Mouse (Mus musculus): ENCODE data around the gene 2010003K11Rik. TPM values are rescaled to one million over a fixed set of nuclear protein-coding genes. Genes with fewer than 3 reads are reported as not detected.

2010003K11Rik gene
- polyA plus RNA-seq, 1 experiment from 2014 or later: 7.6 TPM

- ATAC-seq: no peak
- Histone ChIP-seq H3K27me3 (replicated peaks) (no peaks in the 10 kb centered on the region), H3K27ac (no peak overlapping the region), H3K4me2 (replicated peaks) (no peak overlapping the region), H3K4me3 (replicated peaks) (no peak overlapping the region), H3K4me1 (replicated peaks) (peaks cover 15% of the 10 kb centered on the region), H3K9ac (no peak overlapping the region), H3K9me3 (no peaks in the 10 kb centered on the region), H3K36me3 (no peaks in the 10 kb centered on the region)
- 69% methylated on average over 7 of the region's 7 CpGs for WGBS
Measured at GRCm38 (mm10) chr19:4494707-4495106, 3.7 kb downstream of the 2010003K11Rik start.

GRCm38 (mm10) chr19:4492526-4493296 lies 5.7 kb downstream of the 2010003K11Rik start:
- H3K4me3 ChIP-seq (replicated peaks): no peak overlapping the region
- WGBS: 63% methylated on average over 9 of the region's 9 CpGs
- no peak overlapping the region for H3K4me2 ChIP-seq (replicated peaks)
- peaks cover 10% of the 10 kb centered on the region for H3K4me1 ChIP-seq (replicated peaks)
- H3K9me3 ChIP-seq: no peaks in the 10 kb centered on the region
- H3K9ac ChIP-seq: no peak overlapping the region
- no peak overlapping the region for H3K27ac ChIP-seq
- H3K27me3 ChIP-seq (replicated peaks): no peaks in the 10 kb centered on the region
- no peak for ATAC-seq
- H3K36me3 ChIP-seq: no peaks in the 10 kb centered on the region

- Histone ChIP-seq H3K9ac (no peak overlapping the region), H3K27ac (no peak overlapping the region), H3K36me3 (no peaks in the 10 kb centered on the region), H3K4me2 (replicated peaks) (no peak overlapping the region), H3K4me1 (replicated peaks) (no peaks in the 10 kb centered on the region), H3K4me3 (replicated peaks) (no peak overlapping the region), H3K27me3 (replicated peaks) (no peaks in the 10 kb centered on the region), H3K9me3 (no peaks in the 10 kb centered on the region)
- no peak for ATAC-seq
- WGBS: 65% methylated on average over 10 of the region's 10 CpGs
Measured at GRCm38 (mm10) chr19:4491080-4491695, 7.2 kb downstream of the 2010003K11Rik start.

GRCm38 (mm10) chr19:4487877-4488276 lies 10.5 kb downstream of the 2010003K11Rik start:
- Histone ChIP-seq H3K4me1 (replicated peaks) (no peaks in the 10 kb centered on the region), H3K27me3 (replicated peaks) (no peaks in the 10 kb centered on the region), H3K4me2 (replicated peaks) (no peak overlapping the region), H3K9me3 (no peaks in the 10 kb centered on the region), H3K36me3 (no peaks in the 10 kb centered on the region), H3K9ac (no peak overlapping the region), H3K27ac (no peak overlapping the region), H3K4me3 (replicated peaks) (no peak overlapping the region)
- 78% methylated on average over 2 of the region's 2 CpGs for WGBS
- no peak for ATAC-seq

- ATAC-seq: no peak
- H3K36me3 ChIP-seq: no peaks in the 10 kb centered on the region
- WGBS: 28% methylated on average over 5 of the region's 5 CpGs
Measured at GRCm38 (mm10) chr19:4485006-4485405, 13.4 kb downstream of the 2010003K11Rik start.

GRCm38 (mm10) chr19:4482111-4482859 lies 16.1 kb downstream of the 2010003K11Rik start:
- Histone ChIP-seq H3K27ac (no peak overlapping the region), H3K4me3 (replicated peaks) (no peak overlapping the region), H3K9me3 (no peaks in the 10 kb centered on the region), H3K4me1 (replicated peaks) (peaks cover under 1% of the 10 kb centered on the region; the same call in 1 of the 2 replicates), H3K4me2 (replicated peaks) (no peak overlapping the region), H3K36me3 (no peaks in the 10 kb centered on the region), H3K27me3 (replicated peaks) (peaks cover 3% of the 10 kb centered on the region; the same call in 1 of the 2 replicates), H3K9ac (no peak overlapping the region)
- ATAC-seq: no peak
- 73% methylated on average over 3 of the region's 3 CpGs for WGBS

More at GRCm38 (mm10) chr19:4485006-4485405, 13.4 kb downstream of the 2010003K11Rik start:
- no peak overlapping the region for H3K4me3 ChIP-seq (replicated peaks)
- H3K9ac ChIP-seq: no peak overlapping the region
- H3K4me2 ChIP-seq (replicated peaks): no peak overlapping the region
- no peaks in the 10 kb centered on the region for H3K4me1 ChIP-seq (replicated peaks)
- H3K27me3 ChIP-seq (replicated peaks): no peaks in the 10 kb centered on the region
- H3K27ac ChIP-seq: no peak overlapping the region
- no peaks in the 10 kb centered on the region for H3K9me3 ChIP-seq

- no peak overlapping the region for H3K27ac ChIP-seq
- H3K9ac ChIP-seq: no peak overlapping the region
- H3K4me3 ChIP-seq (replicated peaks): no peak overlapping the region
- H3K4me1 ChIP-seq (replicated peaks): peaks cover 10% of the 10 kb centered on the region; the same call in 1 of the 2 replicates
- no peak for ATAC-seq
- H3K9me3 ChIP-seq: no peaks in the 10 kb centered on the region
- peaks cover 12% of the 10 kb centered on the region for H3K27me3 ChIP-seq (replicated peaks)
- H3K4me2 ChIP-seq (replicated peaks): no peak overlapping the region
- H3K36me3 ChIP-seq: no peaks in the 10 kb centered on the region
- 31% methylated on average over 4 of the region's 4 CpGs for WGBS
Measured at GRCm38 (mm10) chr19:4481326-4481725, 17.1 kb downstream of the 2010003K11Rik start.

- no peak overlapping the region for H3K9ac ChIP-seq
- no peaks in the 10 kb centered on the region for H3K36me3 ChIP-seq
- H3K4me3 ChIP-seq (replicated peaks): no peak overlapping the region
- H3K27me3 ChIP-seq (replicated peaks): peaks cover 25% of the 10 kb centered on the region
- peaks cover 10% of the 10 kb centered on the region; the same call in 1 of the 2 replicates for H3K4me1 ChIP-seq (replicated peaks)
- WGBS: 84% methylated on average over 2 of the region's 2 CpGs
- no peak for ATAC-seq
- H3K4me2 ChIP-seq (replicated peaks): no peak overlapping the region
- no peaks in the 10 kb centered on the region for H3K9me3 ChIP-seq
- no peak overlapping the region for H3K27ac ChIP-seq
Measured at GRCm38 (mm10) chr19:4480041-4480440, 18.3 kb downstream of the 2010003K11Rik start.

- Histone ChIP-seq H3K36me3 (no peaks in the 10 kb centered on the region), H3K9ac (no peak overlapping the region; the same call in 1 of the 2 replicates), H3K27me3 (replicated peaks) (peaks cover 34% of the 10 kb centered on the region), H3K27ac (no peak overlapping the region), H3K4me2 (replicated peaks) (peak overlapping the region; percentile 26), H3K4me1 (replicated peaks) (peaks cover 10% of the 10 kb centered on the region; the same call in 1 of the 2 replicates), H3K9me3 (no peaks in the 10 kb centered on the region), H3K4me3 (replicated peaks) (no peak overlapping the region)
- 25% methylated on average over 1 of the region's 1 CpGs for WGBS
- ATAC-seq: peak; percentile 54
Measured at GRCm38 (mm10) chr19:4478190-4478516, 20.2 kb downstream of the 2010003K11Rik start.

GRCm38 (mm10) chr19:4477345-4478189 lies 20.8 kb downstream of the 2010003K11Rik start, which contains the start of gene Syt12:
Gene Syt12, minus strand, starts transcription at chr19:4477447.
- no peaks in the 10 kb centered on the region for H3K9me3 ChIP-seq
- H3K27me3 ChIP-seq (replicated peaks): peaks cover 34% of the 10 kb centered on the region
- peak within 1 kb of the TSS; percentile 51 for H3K4me3 ChIP-seq (replicated peaks)
- H3K27ac ChIP-seq: no peak within 1 kb of the TSS
- 21% methylated on average over 21 of the region's 21 CpGs for WGBS
- H3K36me3 ChIP-seq: no peaks in the 10 kb centered on the region
- peak within 1 kb of the TSS; percentile 100 for H3K4me2 ChIP-seq (replicated peaks)
- peak; percentile 83 for ATAC-seq
- H3K9ac ChIP-seq: peak within 1 kb of the TSS; percentile 51
- H3K4me1 ChIP-seq (replicated peaks): peaks cover 10% of the 10 kb centered on the region; the same call in 1 of the 2 replicates

GRCm38 (mm10) chr19:4476601-4477257 lies 21.7 kb downstream of the 2010003K11Rik start:
- Histone ChIP-seq H3K9ac (peak overlapping the region; percentile 51), H3K4me1 (replicated peaks) (peaks cover 10% of the 10 kb centered on the region; the same call in 1 of the 2 replicates), H3K27ac (no peak overlapping the region), H3K9me3 (no peaks in the 10 kb centered on the region), H3K4me2 (replicated peaks) (peak overlapping the region; percentile 100), H3K36me3 (no peaks in the 10 kb centered on the region), H3K4me3 (replicated peaks) (peak overlapping the region; percentile 51), H3K27me3 (replicated peaks) (peaks cover 34% of the 10 kb centered on the region)
- peak; percentile 60 for ATAC-seq
- under 1% methylated on average over 70 of the region's 70 CpGs for WGBS

Data from intestine, embryonic 15.5 days (tissue).